Mouse (Mus musculus) liver, embryonic 14.5 days (tissue): ENCODE data around the gene Prima1.

Experiments
- CTCF ChIP-seq: IDR thresholded peaks from 2 replicates; pipeline ENCODE4 v1.5.1; 2016; ENCODE audit warnings: antibody characterized with exemption, low read depth, control low read depth
- EP300 ChIP-seq: IDR thresholded peaks from 2 replicates; pipeline ENCODE4 v1.6.1; 2016; ENCODE audit warnings: antibody characterized with exemption, low read depth

DNA sequence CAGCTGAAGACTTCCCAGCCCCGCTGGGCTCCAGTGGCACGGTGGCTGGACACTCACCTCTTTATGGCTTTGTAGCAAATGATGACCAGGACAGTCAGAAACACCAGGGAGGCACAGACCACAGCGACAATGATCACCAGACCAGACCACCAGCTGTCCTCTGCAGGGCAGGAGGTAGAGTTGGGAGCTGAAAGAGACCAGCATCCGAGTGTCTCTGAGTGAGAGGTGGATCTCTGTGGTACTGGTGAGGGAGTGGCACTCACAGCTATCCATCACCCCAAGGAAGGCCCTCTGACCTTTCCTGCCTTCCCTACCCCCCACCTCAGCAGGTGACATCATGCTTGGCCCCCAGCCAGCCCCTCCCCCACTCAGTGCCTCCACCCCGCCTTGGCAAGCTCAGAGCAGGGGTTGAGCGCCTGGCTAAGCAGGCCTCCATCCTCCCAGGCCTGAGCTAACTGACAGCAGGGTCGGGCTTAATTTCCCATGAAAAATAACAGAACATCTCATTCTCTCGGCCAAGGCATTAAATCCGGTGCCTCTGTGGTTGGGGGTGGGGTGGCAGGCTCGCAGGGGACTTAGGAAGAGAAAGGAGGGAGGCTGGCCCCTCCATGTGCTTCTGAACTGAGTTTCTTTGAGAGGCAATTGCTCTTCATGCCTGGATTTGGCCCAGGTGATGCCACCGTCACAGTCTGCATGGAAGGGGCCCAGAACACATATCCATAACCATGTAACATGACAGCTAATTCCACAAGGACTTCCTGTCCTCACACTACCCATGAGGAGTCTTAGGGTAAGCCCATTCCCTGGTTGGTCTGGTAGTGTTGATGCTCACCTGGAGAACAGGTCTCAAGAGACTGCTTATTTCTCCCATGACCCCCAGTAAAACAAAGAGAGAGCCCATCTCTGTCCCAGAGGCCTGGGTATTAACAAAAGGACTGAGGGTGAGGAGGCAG lies 39.1 kb downstream of the Prima1 start:
- no peak for TF ChIP-seq CTCF
- TF ChIP-seq EP300, result no peak
